Mouse (Mus musculus): ENCODE measurements around the gene Ankrd13c. TPM values are rescaled to one million over a fixed set of nuclear protein-coding genes. Genes with fewer than 3 reads are reported as not detected.

Gene Ankrd13c
- polyA plus RNA-seq, 1 experiment from 2014 or later = 32.7 TPM

DNA sequence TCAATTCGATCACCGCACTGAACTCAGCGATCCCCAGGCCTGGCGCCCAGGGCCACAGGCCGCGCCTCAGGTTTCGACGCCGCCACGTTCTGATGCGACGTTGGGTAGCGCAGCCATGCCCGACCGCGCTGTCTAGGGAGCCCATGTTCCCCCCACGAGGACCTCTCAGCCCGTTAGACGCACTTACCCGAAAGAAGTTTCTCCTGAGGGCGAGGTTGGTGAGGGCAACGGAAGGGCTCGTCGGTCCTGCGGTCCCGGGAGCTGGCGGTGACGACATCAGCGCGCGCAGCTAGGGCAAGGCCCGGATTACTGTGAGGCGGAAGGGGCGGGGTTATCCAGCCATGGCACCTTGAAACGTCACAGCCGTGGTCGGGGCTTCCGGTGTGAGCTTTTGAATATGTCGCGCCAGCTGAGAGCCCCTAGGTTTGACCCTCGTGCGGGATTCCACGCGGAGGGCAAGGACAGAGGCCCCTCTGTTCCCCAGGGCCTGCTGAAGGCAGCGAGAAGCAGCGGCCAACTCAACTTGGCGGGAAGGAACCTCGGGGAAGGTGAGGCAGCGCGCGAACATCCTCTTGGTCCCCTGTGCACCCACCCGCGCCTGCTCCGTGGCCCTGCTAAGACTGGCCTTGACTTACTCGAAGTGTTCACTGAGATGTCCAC, 89.4 kb downstream of the Ankrd13c start, which contains the start of the genes Srsf11 and Lrrc40:
TSS of gene Srsf11 (minus strand) at position 311 of the 660 bp plus-strand sequence.
TSS of gene Lrrc40 (plus strand) at position 334 of the 660 bp plus-strand sequence.
- peak within 1 kb of the TSS; percentile 81 for H3K27ac ChIP-seq
- H3K4me2 ChIP-seq (replicated peaks) = peak within 1 kb of the TSS; percentile 85
- no peaks in the 10 kb centered on the region for H3K27me3 ChIP-seq (ENCODE audit: control insufficient read depth, insufficient read depth, low read length)
- H3K9me3 ChIP-seq (ENCODE audit: control insufficient read depth, low read length) = no peaks in the 10 kb centered on the region
- WGBS = under 1% methylated on average over 55 of the region's 55 CpGs
- H3K36me3 ChIP-seq (replicated peaks; ENCODE audit: control insufficient read depth, insufficient read depth) = no peaks in the 10 kb centered on the region; the same call in 1 of the 2 replicates
- peaks cover 25% of the 10 kb centered on the region for H3K4me1 ChIP-seq (replicated peaks; ENCODE audit: control insufficient read depth, insufficient read depth, low read length)
- DNase-seq (ENCODE audit: low spot score) (peak; percentile 97), ATAC-seq (ENCODE audit: low FRiP score) (peak; percentile 96)
- peak within 1 kb of the TSS; percentile 90 for H3K9ac ChIP-seq
- peak within 1 kb of the TSS; percentile 91 for H3K4me3 ChIP-seq (replicated peaks; ENCODE audit: low read length)

DNA sequence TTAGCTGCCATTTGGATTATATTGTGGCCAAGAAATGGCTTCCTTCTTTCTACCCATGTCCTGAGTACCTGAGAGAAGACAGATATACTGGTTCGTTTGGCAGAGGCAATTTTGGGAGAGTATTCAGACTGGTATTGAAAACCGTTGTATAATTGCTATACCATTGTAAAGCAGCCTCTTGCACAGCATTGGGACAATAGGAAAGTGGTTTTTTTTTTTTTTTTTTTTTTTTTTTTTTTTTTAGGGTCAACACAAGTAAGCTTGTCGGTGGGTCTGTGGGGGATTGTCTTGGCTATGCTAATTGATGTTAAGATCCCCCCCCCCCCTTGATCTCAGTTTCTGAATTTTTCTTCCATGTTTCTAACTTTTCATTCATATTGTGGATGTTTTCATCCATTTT, 91.1 kb downstream of the Ankrd13c start:
- no peak overlapping the region for H3K9ac ChIP-seq
- no peak for ATAC-seq (ENCODE audit: low FRiP score)
- DNase-seq (ENCODE audit: low spot score) = no peak
- H3K36me3 ChIP-seq (replicated peaks; ENCODE audit: control insufficient read depth, insufficient read depth) = no peaks in the 10 kb centered on the region; the same call in 1 of the 2 replicates
- no peaks in the 10 kb centered on the region for H3K9me3 ChIP-seq (ENCODE audit: control insufficient read depth, low read length)
- no peaks in the 10 kb centered on the region for H3K27me3 ChIP-seq (ENCODE audit: control insufficient read depth, insufficient read depth, low read length)
- no peak overlapping the region for H3K4me3 ChIP-seq (replicated peaks; ENCODE audit: low read length)
- no peak overlapping the region for H3K27ac ChIP-seq
- H3K4me1 ChIP-seq (replicated peaks; ENCODE audit: control insufficient read depth, insufficient read depth, low read length) = peaks cover 16% of the 10 kb centered on the region
- no peak overlapping the region for H3K4me2 ChIP-seq (replicated peaks)
- 86% methylated on average over 3 of the region's 3 CpGs for WGBS

- Histone ChIP-seq H3K4me2 (replicated peaks) (no peak overlapping the region), H3K9me3 (ENCODE audit: control insufficient read depth, low read length) (no peaks in the 10 kb centered on the region), H3K4me1 (replicated peaks; ENCODE audit: control insufficient read depth, insufficient read depth, low read length) (peaks cover 4% of the 10 kb centered on the region; the same call in 1 of the 2 replicates), H3K9ac (no peak overlapping the region), H3K36me3 (replicated peaks; ENCODE audit: control insufficient read depth, insufficient read depth) (no peaks in the 10 kb centered on the region), H3K27me3 (ENCODE audit: control insufficient read depth, insufficient read depth, low read length) (no peaks in the 10 kb centered on the region), H3K4me3 (replicated peaks; ENCODE audit: low read length) (no peak overlapping the region), H3K27ac (no peak overlapping the region)
- no peak for ATAC-seq (ENCODE audit: low FRiP score)
- DNase-seq (ENCODE audit: low spot score) = no peak
- WGBS = 94% methylated on average over 2 of the region's 2 CpGs
Measured at GRCm38 (mm10) chr3:158040755-158041154, 93.7 kb downstream of the Ankrd13c start.

GRCm38 (mm10) chr3:158049508-158049907, 102.5 kb downstream of the Ankrd13c start:
- Histone ChIP-seq H3K27me3 (ENCODE audit: control insufficient read depth, insufficient read depth, low read length) (no peaks in the 10 kb centered on the region), H3K4me2 (replicated peaks) (no peak overlapping the region), H3K9me3 (ENCODE audit: control insufficient read depth, low read length) (no peaks in the 10 kb centered on the region), H3K36me3 (replicated peaks; ENCODE audit: control insufficient read depth, insufficient read depth) (peaks cover 34% of the 10 kb centered on the region), H3K27ac (no peak overlapping the region), H3K4me3 (replicated peaks; ENCODE audit: low read length) (no peak overlapping the region), H3K9ac (no peak overlapping the region), H3K4me1 (replicated peaks; ENCODE audit: control insufficient read depth, insufficient read depth, low read length) (no peaks in the 10 kb centered on the region)
- ATAC-seq (ENCODE audit: low FRiP score) = no peak
- no peak for DNase-seq (ENCODE audit: low spot score)
- 89% methylated on average over 2 of the region's 2 CpGs for WGBS

Other genes with a start within 250 kb of the Ankrd13c start
- 2.3 and 2.6 TPM in 2 replicates for gene Cth, start 22.2 kb upstream of the Ankrd13c start, polyA plus RNA-seq (2014; fragmentation: Nextera tagmentation; extraction: Ambion mirVana)
- gene Srsf11, start 89.4 kb downstream of the Ankrd13c start, polyA plus RNA-seq (2014; fragmentation: Nextera tagmentation; extraction: Ambion mirVana) = 226 and 246 TPM in 2 replicates
- 51.9 and 55.8 TPM in 2 replicates for gene Lrrc40, start 89.4 kb downstream of the Ankrd13c start, polyA plus RNA-seq (2014; fragmentation: Nextera tagmentation; extraction: Ambion mirVana)